8 mouse cellular contexts compared by ENCODE assay signal in genomic region chr9:57261913-57262794, GRCm38 (mm10). TPM values are rescaled to one million over a fixed set of nuclear protein-coding genes. Genes with fewer than 3 reads are reported as not detected.
A peak's percentile ranks its signal among the peaks of the same experiment; 100 is the strongest.
DNase-seq lines count a peak whose midpoint lies in the region; ATAC-seq and TF ChIP-seq lines count a peak whose summit lies in the region.

TSS of gene 1700017B05Rik (minus strand) at chr9:57262612.

- under 1% methylated on average over 79 of the region's 87 CpGs for WGBS in embryonic facial prominence, embryonic 12.5 days
- WGBS in liver, adult 2 months, result under 1% methylated on average over 76 of the region's 87 CpGs

- peak within 1 kb of the TSS; percentile 85 for H3K4me3 ChIP-seq in embryonic facial prominence, embryonic 12.5 days
- peak within 1 kb of the TSS; percentile 98 for H3K4me3 ChIP-seq in liver, adult 2 months (ENCODE audit: insufficient read depth, low read depth, low read length)

- peak; percentile 62 for TF ChIP-seq CTCF in liver, adult 2 months (IDR thresholded peaks at IDR 0.05; ENCODE audit: low read depth, low read length)

- H3K4me2 ChIP-seq in embryonic facial prominence, embryonic 12.5 days (replicated peaks), result peak within 1 kb of the TSS; percentile 95

- no peaks in the 10 kb centered on the region for H3K9me3 ChIP-seq in embryonic facial prominence, embryonic 12.5 days

- H3K79me2 ChIP-seq in liver, adult 2 months (ENCODE audit: control insufficient read depth, insufficient read depth, low read length), result peaks cover 36% of the 10 kb centered on the region

- peak within 1 kb of the TSS; percentile 88 for H3K9ac ChIP-seq in embryonic facial prominence, embryonic 12.5 days
- H3K9ac ChIP-seq in liver, adult 2 months (ENCODE audit: low read depth, low read length), result peak within 1 kb of the TSS; percentile 98

- peaks cover 19% of the 10 kb centered on the region for H3K36me3 ChIP-seq in embryonic facial prominence, embryonic 12.5 days
- H3K36me3 ChIP-seq in liver, adult 2 months (ENCODE audit: control insufficient read depth, insufficient read depth, low read length), result no peaks in the 10 kb centered on the region

- H3K27me3 ChIP-seq in embryonic facial prominence, embryonic 12.5 days, result 0 out of 2 replicates have a peak, but pooled peaks cover 7% of the 10 kb centered on the region
- no peaks in the 10 kb centered on the region for H3K27me3 ChIP-seq in liver, adult 2 months (ENCODE audit: control insufficient read depth, insufficient read depth, low read length)

- ATAC-seq in embryonic facial prominence, embryonic 12.5 days (ENCODE audit: insufficient number of reproducible peaks, insufficient read depth, low FRiP score, low TSS enrichment), result peak; percentile 77

- H3K4me1 ChIP-seq in embryonic facial prominence, embryonic 12.5 days, result peaks cover 28% of the 10 kb centered on the region
- peaks cover 16% of the 10 kb centered on the region for H3K4me1 ChIP-seq in liver, adult 2 months (ENCODE audit: control insufficient read depth, insufficient read depth, low read length)

- peak; percentile 65 for TF ChIP-seq POLR2A in liver, adult 2 months (IDR thresholded peaks at IDR 0.05; ENCODE audit: extremely low read depth, insufficient read depth, low read length)

- DNase-seq in B cell, adult 2 months, result peak; percentile 88 to 91
- peak; percentile 89 to 90 for DNase-seq in adrenal gland, postnatal 36 days
- DNase-seq in heart, adult 9 months (ENCODE audit: low spot score in 2 of 2), result peak; percentile 75 to 76
- DNase-seq in kidney, adult 9 months, result peak; percentile 75
- peak; percentile 42 for DNase-seq in liver, adult 2 months (ENCODE audit: extremely low read depth, low read depth, low spot score)
- DNase-seq in monocyte, adult 2 months (ENCODE audit: low read depth in 1 of 2, low spot score in 2 of 2), result peak; percentile 33 to 71
- DNase-seq in spleen, postnatal 14 days (ENCODE audit: low spot score in 2 of 2), result peak; percentile 75 to 78

- peak within 1 kb of the TSS; percentile 88 for H3K27ac ChIP-seq in embryonic facial prominence, embryonic 12.5 days
- H3K27ac ChIP-seq in liver, adult 2 months (replicated peaks; ENCODE audit: insufficient read depth, low read depth, low read length), result peak within 1 kb of the TSS; percentile 93

RNA-seq across cellular contexts. Expression of gene 1700017B05Rik, which starts in this region (rescaled TPM):
- 10 to 100 TPM; 50.2 to 89.6 TPM for total RNA-seq in adrenal gland, postnatal 36 days (2021)
- polyA plus RNA-seq in embryonic facial prominence, embryonic 12.5 days (2016; fragmentation: Nextera tagmentation; extraction: Ambion mirVana), result 15.8 and 18.7 TPM in 2 replicates
- total RNA-seq in liver, adult 2 months (2014; rRNA removed), result 1.7 and 4.4 TPM in 2 replicates
- polyA plus RNA-seq in liver, adult 2 months (2012; rRNA removed), result 4.9 and 6.3 TPM in 2 replicates

Comparison
In these comparisons a context has a peak if more than half of its experiments do, and no peak if none do; other contexts are left out.
1. Peak in every context shown above with its lines: DNase-seq, ATAC-seq, H3K4me3 ChIP-seq and H3K27ac ChIP-seq.